In genomic region chr7:113253777-113254405, GRCm38 (mm10) we compare ENCODE assay signal across 18 mouse cellular contexts. TPM values are rescaled to one million over a fixed set of nuclear protein-coding genes. Genes with fewer than 3 reads are reported as not detected.
A peak's percentile ranks its signal among the peaks of the same experiment; 100 is the strongest.
DNase-seq lines count a peak whose midpoint lies in the region; ATAC-seq and TF ChIP-seq lines count a peak whose summit lies in the region.
"Had no signal": no experiment of that assay in that cellular context is flagged by ENCODE, and none has a peak within 500 bp of the region (broad histone marks: within the 10 kb centered on the region; RNA-seq: fewer than 3 reads in every experiment).

No protein-coding gene starts in this region.

- H3K27ac ChIP-seq in layer of hippocampus, adult 2 months, result peak overlapping the region; percentile 93
- H3K27ac ChIP-seq in kidney, embryonic 16.5 days (ENCODE audit: low read length), result no peak overlapping the region
- peak overlapping the region; percentile 68 for H3K27ac ChIP-seq in small intestine, adult 2 months (ENCODE audit: insufficient read depth, low read depth, low read length)
- H3K27ac ChIP-seq in forebrain, postnatal 0 days (ENCODE audit: low read depth, low read length), result no peak overlapping the region
- H3K27ac ChIP-seq: embryonic facial prominence, embryonic 15.5 days; forebrain, embryonic 10.5 days; hindbrain, embryonic 14.5 days; liver, embryonic 14.5 days; neural tube, embryonic 12.5 days had no signal

- 86% methylated on average over 7 of the region's 7 CpGs for WGBS in kidney, embryonic 16.5 days
- 33% methylated on average over 7 of the region's 7 CpGs for WGBS in small intestine, adult 2 months
- 95% methylated on average over 7 of the region's 7 CpGs for WGBS in forebrain, postnatal 0 days

- no peaks in the 10 kb centered on the region for H3K27me3 ChIP-seq in kidney, embryonic 16.5 days (ENCODE audit: insufficient read depth, low read length)
- no peaks in the 10 kb centered on the region for H3K27me3 ChIP-seq in small intestine, adult 2 months (ENCODE audit: control insufficient read depth, insufficient read depth, low read length)
- H3K27me3 ChIP-seq in forebrain, postnatal 0 days (ENCODE audit: insufficient read depth, low read length), result no peaks in the 10 kb centered on the region
- H3K27me3 ChIP-seq: embryonic facial prominence, embryonic 15.5 days; heart, embryonic 12.5 days; neural tube, embryonic 12.5 days had no signal

- no peak for TF ChIP-seq POLR2A in small intestine, adult 2 months (IDR thresholded peaks at IDR 0.05; ENCODE audit: low read depth, low read length)

- peaks cover 20% of the 10 kb centered on the region for H3K4me1 ChIP-seq in kidney, embryonic 16.5 days (ENCODE audit: insufficient read depth, low read length)
- peaks cover 37% of the 10 kb centered on the region; the same call in 1 of the 2 replicates for H3K4me1 ChIP-seq in small intestine, adult 2 months (ENCODE audit: control insufficient read depth, insufficient read depth, insufficient read length, low read length)
- peaks cover 37% of the 10 kb centered on the region for H3K4me1 ChIP-seq in forebrain, postnatal 0 days (ENCODE audit: insufficient read depth)

- no peak overlapping the region for H3K4me2 ChIP-seq in kidney, embryonic 16.5 days (replicated peaks; ENCODE audit: low read depth, low read length)
- H3K4me2 ChIP-seq in forebrain, postnatal 0 days (ENCODE audit: low read depth), result no peak overlapping the region
- H3K4me2 ChIP-seq: embryonic facial prominence, embryonic 15.5 days; heart, embryonic 12.5 days; hindbrain, embryonic 14.5 days; neural tube, embryonic 12.5 days had no signal

- H3K9ac ChIP-seq in kidney, embryonic 16.5 days (replicated peaks; ENCODE audit: low read length), result no peak overlapping the region
- H3K9ac ChIP-seq in forebrain, postnatal 0 days, result no peak overlapping the region
- H3K9ac ChIP-seq: embryonic facial prominence, embryonic 15.5 days; heart, embryonic 12.5 days; hindbrain, embryonic 14.5 days; liver, embryonic 14.5 days; neural tube, embryonic 12.5 days had no signal

- H3K9me3 ChIP-seq in kidney, embryonic 16.5 days (ENCODE audit: low read length), result no peaks in the 10 kb centered on the region
- H3K9me3 ChIP-seq in forebrain, postnatal 0 days (ENCODE audit: low read length), result no peaks in the 10 kb centered on the region
- H3K9me3 ChIP-seq: embryonic facial prominence, embryonic 15.5 days; forebrain, embryonic 10.5 days; heart, embryonic 12.5 days; neural tube, embryonic 12.5 days had no signal

- H3K36me3 ChIP-seq in kidney, embryonic 16.5 days (ENCODE audit: insufficient read depth, low read length), result no peaks in the 10 kb centered on the region
- no peaks in the 10 kb centered on the region for H3K36me3 ChIP-seq in small intestine, adult 2 months (ENCODE audit: control insufficient read depth, insufficient read depth, low read length)
- no peaks in the 10 kb centered on the region for H3K36me3 ChIP-seq in forebrain, postnatal 0 days (ENCODE audit: insufficient read depth)
- H3K36me3 ChIP-seq: embryonic facial prominence, embryonic 15.5 days; forebrain, embryonic 10.5 days; heart, embryonic 12.5 days; neural tube, embryonic 12.5 days had no signal

- DNase-seq in adrenal gland, adult (ENCODE audit: inconsistent age in 2 of 2, low spot score in 1 of 2), result peak; percentile 51 to 74
- no peak for DNase-seq in adrenal gland, postnatal 4 days (ENCODE audit: low spot score in 2 of 2)
- no peak for DNase-seq in layer of hippocampus, adult 2 months (ENCODE audit: low spot score in 2 of 2)
- DNase-seq in layer of hippocampus, postnatal 25 days (ENCODE audit: extremely low spot score in 1 of 2, low spot score in 1 of 2), result no peak
- no peak for DNase-seq in cerebellum, adult 8-10 months
- no peak for DNase-seq in forebrain, postnatal 0 days
- DNase-seq: cerebellum, postnatal 10 days; gastrocnemius, postnatal 25 days; layer of hippocampus, postnatal 36 days; thymus, postnatal 36 days had no signal

- 0 out of 2 replicates have a peak, but pooled peaks have one; percentile 31 for ATAC-seq in kidney, embryonic 16.5 days (ENCODE audit: low FRiP score, low TSS enrichment)
- no peak for ATAC-seq in forebrain, postnatal 0 days

- no peak overlapping the region for H3K4me3 ChIP-seq in layer of hippocampus, adult 2 months
- H3K4me3 ChIP-seq in kidney, embryonic 16.5 days (ENCODE audit: low read length), result no peak overlapping the region
- no peak overlapping the region for H3K4me3 ChIP-seq in small intestine, adult 2 months (ENCODE audit: low read depth, low read length)
- H3K4me3 ChIP-seq in forebrain, postnatal 0 days (ENCODE audit: low read depth, low read length), result no peak overlapping the region
- H3K4me3 ChIP-seq: embryonic facial prominence, embryonic 15.5 days; forebrain, embryonic 10.5 days; heart, embryonic 12.5 days; neural tube, embryonic 12.5 days had no signal

- no peak for TF ChIP-seq CTCF in layer of hippocampus, adult 2 months (conservative IDR thresholded peaks at IDR 0.05)
- TF ChIP-seq CTCF in small intestine, adult 2 months (IDR thresholded peaks at IDR 0.05; ENCODE audit: extremely low read depth, insufficient read length, insufficient replicate concordance, low read depth, low read length), result no peak
- TF ChIP-seq CTCF in forebrain, postnatal 0 days (IDR thresholded peaks at IDR 0.05; ENCODE audit: low read depth), result no peak

RNA-seq across cellular contexts. Expression of gene Arntl, which starts 46.6 kb away (rescaled TPM):
- total RNA-seq in adrenal gland, postnatal 4 days (2021), result 10 to 100 TPM; 27.1 to 31.5 TPM
- total RNA-seq in layer of hippocampus, adult 2 months (2021), result 10 to 100 TPM; 34.9 to 40.3 TPM
- 10 to 100 TPM; 31.1 to 32.0 TPM for total RNA-seq in layer of hippocampus, postnatal 25 days (2021)
- 9.7 and 10.5 TPM in 2 replicates for polyA plus RNA-seq in kidney, embryonic 16.5 days (2015; fragmentation: Nextera tagmentation; extraction: Ambion mirVana)
- polyA plus RNA-seq in small intestine, adult 2 months (2012; rRNA removed), result 4.2 and 11.0 TPM in 2 replicates
- 31.2 and 32.4 TPM in 2 replicates for total RNA-seq in forebrain, postnatal 0 days (2014; rRNA removed)
- polyA plus RNA-seq in forebrain, postnatal 0 days (2015; fragmentation: Nextera tagmentation; extraction: Ambion mirVana), result 18.3 and 20.7 TPM in 2 replicates

Comparison
In these comparisons a context has a peak if more than half of its experiments do, and no peak if none do; other contexts are left out.
1. DNase-seq: peak in adrenal gland, adult (2 of 2); none in adrenal gland, postnatal 4 days (0 of 2), layer of hippocampus, adult 2 months (0 of 2), layer of hippocampus, postnatal 25 days (0 of 2), cerebellum, adult 8-10 months (single experiment) and forebrain, postnatal 0 days (single experiment).
2. H3K27ac ChIP-seq: peak in layer of hippocampus, adult 2 months (single experiment) and small intestine, adult 2 months (single experiment); none in kidney, embryonic 16.5 days (single experiment) and forebrain, postnatal 0 days (single experiment).